Mouse (Mus musculus) hindbrain, embryonic 16.5 days (tissue): Measurements from ENCODE around the gene Tnnc1. TPM values are rescaled to one million over a fixed set of nuclear protein-coding genes. Genes with fewer than 3 reads are reported as not detected.

Source experiments
- ATAC-seq: fragments of 200-750 bp; cut with Nextera tagmentation; 2 replicates; pipeline ENCODE4 v1.8.0; 2017; ENCODE audit warnings: moderate TSS enrichment, moderate library complexity
- H3K27ac ChIP-seq: fragments of 300-500 bp; sonication (generic); 2 replicates; pipeline ENCODE4 v1.5.1; 2014; ENCODE audit warnings: low read depth, mild to moderate bottlenecking, control low read depth, low read length, moderate library complexity
- H3K27me3 ChIP-seq: fragments of 300-500 bp; sonication (generic); replicated peaks from 2 replicates; pipeline ENCODE4 v1.6.1; 2014; ENCODE audit warnings: low read length; ENCODE audit not compliant: control insufficient read depth, insufficient read depth
- H3K36me3 ChIP-seq: fragments of 300-500 bp; sonication (generic); 2 replicates; pipeline ENCODE4 v1.6.1; 2014; ENCODE audit warnings: mild to moderate bottlenecking, low read length, moderate library complexity, mixed read lengths; ENCODE audit not compliant: control insufficient read depth, insufficient read depth
- H3K4me1 ChIP-seq: fragments of 300-500 bp; sonication (generic); 2 replicates; pipeline ENCODE4 v1.6.1; 2014; ENCODE audit warnings: low read depth, low read length; ENCODE audit not compliant: control insufficient read depth, insufficient read depth
- H3K4me2 ChIP-seq: fragments of 300-500 bp; sonication (generic); 2 replicates; pipeline ENCODE4 v1.6.1; 2014; ENCODE audit warnings: mild to moderate bottlenecking, low read length, control low read depth, moderate library complexity
- H3K4me3 ChIP-seq: fragments of 300-500 bp; sonication (generic); 2 replicates; pipeline ENCODE4 v1.5.1; 2014; ENCODE audit warnings: mild to moderate bottlenecking, low read length, control low read depth, moderate library complexity
- H3K9ac ChIP-seq: fragments of 300-500 bp; sonication (generic); 2 replicates; pipeline ENCODE4 v1.6.1; 2014; ENCODE audit warnings: low read depth, mild to moderate bottlenecking, control low read depth, low read length, moderate library complexity
- H3K9me3 ChIP-seq: fragments of 300-500 bp; sonication (generic); 2 replicates; pipeline ENCODE4 v1.6.1; 2014; ENCODE audit warnings: mild to moderate bottlenecking, low read length, moderate library complexity; ENCODE audit not compliant: control insufficient read depth
- WGBS: fragments of 180-500 bp; shearing (Covaris S2); extraction: QIAGEN DNeasy Blood & Tissue Kit; methylation state at CpG from one replicate; pipeline ENCODE4 v1.1.7; 2014; 5-methylcytosine and 5-hydroxymethylcytosine counted together
- polyA plus RNA-seq: library from polyadenylated mRNA; unstranded; fragments of >200 nt; fragmentation: Nextera tagmentation; extraction: Ambion mirVana; gene quantifications from 2 replicates; pipeline ENCODE4 v1.2.1, GENCODE M21; 2015

The Tnnc1 gene
- polyA plus RNA-seq, 1 experiment from 2014 or later, result 2.3 TPM

DNA sequence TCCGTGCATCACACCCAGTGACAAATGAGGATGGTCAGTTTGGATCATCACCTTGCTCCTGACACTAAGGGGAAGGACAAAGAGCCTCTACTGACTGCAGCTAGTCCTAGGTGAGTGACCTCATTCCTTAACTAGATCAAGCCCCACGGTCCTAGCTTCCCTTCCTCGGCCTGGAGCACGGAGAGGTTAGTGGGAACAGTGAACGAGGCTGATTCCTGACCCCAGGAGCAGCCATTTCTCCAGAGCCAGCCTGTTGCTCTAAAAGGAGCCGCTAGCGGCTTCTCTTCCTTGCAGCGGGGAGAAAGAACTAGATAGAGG, 2.9 kb upstream of the Tnnc1 start:
- WGBS, result 10% methylated on average over 8 of the region's 8 CpGs
- no peaks in the 10 kb centered on the region for H3K9me3 ChIP-seq

GRCm38 (mm10) chr14:31205562-31206467, 2.3 kb upstream of the Tnnc1 start:
- peak overlapping the region; percentile 99 for H3K4me2 ChIP-seq
- peak overlapping the region; percentile 95 for H3K9ac ChIP-seq
- H3K36me3 ChIP-seq, result peaks cover 22% of the 10 kb centered on the region
- H3K4me1 ChIP-seq, result peaks cover 20% of the 10 kb centered on the region
- no peaks in the 10 kb centered on the region for H3K9me3 ChIP-seq
- peak overlapping the region; percentile 72 for H3K4me3 ChIP-seq
- H3K27ac ChIP-seq, result peak overlapping the region; percentile 92
- no peaks in the 10 kb centered on the region for H3K27me3 ChIP-seq
- whole genome bisulfite sequencing, result under 1% methylated on average over 39 of the region's 39 CpGs
- ATAC-seq, result peak; percentile 66

More for the DNA sequence above, 2.9 kb upstream of the Tnnc1 start:
- peak overlapping the region; percentile 99 for H3K4me2 ChIP-seq
- peak overlapping the region; percentile 95 for H3K9ac ChIP-seq
- H3K27ac ChIP-seq, result peak overlapping the region; percentile 92
- peaks cover 20% of the 10 kb centered on the region for H3K4me1 ChIP-seq
- 0 out of 2 replicates have a peak, but pooled peaks have one; percentile 7 for ATAC-seq
- peaks cover 28% of the 10 kb centered on the region for H3K36me3 ChIP-seq
- H3K27me3 ChIP-seq, result no peaks in the 10 kb centered on the region
- H3K4me3 ChIP-seq, result peak overlapping the region; percentile 72

DNA sequence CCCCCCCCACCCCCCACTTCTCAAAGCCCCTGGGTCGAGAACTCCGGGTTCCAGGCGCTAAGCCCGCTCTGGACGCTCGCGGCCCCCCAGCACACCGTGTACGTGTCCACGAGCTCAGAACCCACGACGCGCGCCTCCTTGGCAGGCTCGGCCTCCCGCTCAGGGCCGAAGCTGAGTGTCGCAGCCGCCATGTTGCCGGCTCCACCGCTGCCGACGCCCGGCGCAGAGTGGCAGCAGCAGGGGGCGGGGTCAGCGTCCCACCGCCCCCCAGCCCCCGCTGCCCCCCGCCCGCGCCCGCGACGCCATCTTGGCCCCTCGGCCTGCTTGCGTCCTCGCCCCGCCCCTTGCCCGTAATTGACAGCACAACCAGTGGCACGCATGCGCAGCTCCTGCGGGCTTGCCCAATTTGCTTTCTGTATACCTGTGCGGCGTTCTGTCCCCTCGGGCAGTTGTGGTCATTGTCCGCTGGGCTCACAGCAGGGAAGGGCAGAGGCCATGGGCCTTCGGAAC, 1.6 kb upstream of the Tnnc1 start:
- Histone ChIP-seq H3K36me3 (peaks cover 19% of the 10 kb centered on the region), H3K4me1 (peaks cover 20% of the 10 kb centered on the region), H3K9me3 (no peaks in the 10 kb centered on the region), H3K27ac (peak overlapping the region; percentile 92), H3K4me3 (peak overlapping the region; percentile 72), H3K9ac (peak overlapping the region; percentile 95), H3K27me3 (no peaks in the 10 kb centered on the region), H3K4me2 (peak overlapping the region; percentile 99)
- peak; percentile 74 for ATAC-seq
- under 1% methylated on average over 39 of the region's 48 CpGs for WGBS

- Histone ChIP-seq H3K27me3 (no peaks in the 10 kb centered on the region), H3K9me3 (no peaks in the 10 kb centered on the region), H3K9ac (peak overlapping the region; percentile 95), H3K4me3 (peak overlapping the region; percentile 72), H3K36me3 (peaks cover 12% of the 10 kb centered on the region), H3K4me2 (peak overlapping the region; percentile 72), H3K4me1 (peaks cover 20% of the 10 kb centered on the region), H3K27ac (peak overlapping the region; percentile 92)
- WGBS, result 71% methylated on average over 13 of the region's 13 CpGs
- peak; percentile 55 for ATAC-seq
Observed at GRCm38 (mm10) chr14:31207070-31207830, 862 bp upstream of the Tnnc1 start.

- no peaks in the 10 kb centered on the region for H3K36me3 ChIP-seq
- WGBS, result 88% methylated on average over 4 of the region's 4 CpGs
- H3K9ac ChIP-seq, result no peak overlapping the region
- peaks cover 20% of the 10 kb centered on the region for H3K4me1 ChIP-seq
- H3K9me3 ChIP-seq, result no peaks in the 10 kb centered on the region
- ATAC-seq, result no peak
- no peak overlapping the region for H3K4me3 ChIP-seq
- H3K4me2 ChIP-seq, result no peak overlapping the region
- H3K27me3 ChIP-seq, result no peaks in the 10 kb centered on the region
- no peak overlapping the region for H3K27ac ChIP-seq
Observed at GRCm38 (mm10) chr14:31209133-31209557, 1.0 kb downstream of the Tnnc1 start.

DNA sequence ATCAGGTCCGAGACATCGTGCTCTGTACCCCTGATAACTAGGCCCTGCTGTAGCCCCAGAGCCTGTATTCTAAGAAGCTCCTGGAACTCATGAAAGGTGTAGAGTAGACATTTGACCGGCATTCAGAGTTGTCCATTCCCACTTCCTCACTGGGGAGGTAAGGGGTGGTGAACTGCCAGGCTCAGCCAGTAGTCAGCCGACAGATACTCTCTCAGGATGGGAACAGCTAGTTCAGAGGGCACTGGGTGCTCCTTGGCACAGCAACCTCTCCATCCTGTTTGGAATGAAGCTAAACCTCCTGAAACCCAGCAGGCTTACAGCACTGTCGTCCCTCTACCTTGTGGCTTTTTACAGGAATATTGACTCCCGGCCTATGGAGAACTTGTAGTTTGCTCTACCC, 3.7 kb downstream of the Tnnc1 start:
- H3K36me3 ChIP-seq, result no peaks in the 10 kb centered on the region
- H3K9ac ChIP-seq, result no peak overlapping the region
- H3K4me3 ChIP-seq, result no peak overlapping the region
- WGBS, result 89% methylated on average over 6 of the region's 6 CpGs
- no peak for ATAC-seq
- H3K9me3 ChIP-seq, result no peaks in the 10 kb centered on the region
- no peak overlapping the region for H3K4me2 ChIP-seq
- H3K27me3 ChIP-seq, result no peaks in the 10 kb centered on the region
- H3K4me1 ChIP-seq, result peaks cover 13% of the 10 kb centered on the region
- H3K27ac ChIP-seq, result no peak overlapping the region

- H3K4me3 ChIP-seq, result no peak overlapping the region
- no peaks in the 10 kb centered on the region for H3K9me3 ChIP-seq
- peaks cover 8% of the 10 kb centered on the region; the same call in 1 of the 2 replicates for H3K4me1 ChIP-seq
- no peaks in the 10 kb centered on the region for H3K27me3 ChIP-seq
- H3K36me3 ChIP-seq, result no peaks in the 10 kb centered on the region
- no peak overlapping the region for H3K27ac ChIP-seq
- H3K4me2 ChIP-seq, result no peak overlapping the region
- no peak overlapping the region for H3K9ac ChIP-seq
- 92% methylated on average over 3 of the region's 3 CpGs for WGBS
- no peak for ATAC-seq
Observed at GRCm38 (mm10) chr14:31212499-31212898, 4.4 kb downstream of the Tnnc1 start.

DNA sequence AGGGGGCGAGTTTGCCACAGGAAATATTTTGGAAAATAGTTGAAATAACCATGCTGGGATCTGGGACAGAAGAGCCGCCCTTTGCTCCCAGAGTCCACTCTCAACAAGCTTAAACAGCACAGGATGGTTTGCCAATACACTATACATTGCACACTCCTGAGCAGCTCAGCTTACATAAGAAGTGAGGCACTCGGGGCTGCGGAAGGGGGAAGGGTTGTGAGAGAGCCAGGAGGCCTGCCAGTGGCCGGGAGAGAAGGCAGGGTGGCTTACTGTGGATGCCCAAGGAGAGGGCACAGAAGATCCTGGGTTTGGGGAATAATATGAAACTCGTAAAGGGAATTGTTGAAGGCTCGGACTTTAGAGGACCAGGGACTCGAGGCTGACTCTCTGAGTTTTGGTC, 5.8 kb downstream of the Tnnc1 start:
- Histone ChIP-seq H3K27ac (no peak overlapping the region), H3K4me3 (no peak overlapping the region), H3K9ac (no peak overlapping the region), H3K9me3 (no peaks in the 10 kb centered on the region), H3K27me3 (no peaks in the 10 kb centered on the region), H3K4me2 (no peak overlapping the region), H3K4me1 (peaks cover 12% of the 10 kb centered on the region; the same call in 1 of the 2 replicates), H3K36me3 (no peaks in the 10 kb centered on the region)
- 73% methylated on average over 8 of the region's 8 CpGs for WGBS
- ATAC-seq, result no peak

DNA sequence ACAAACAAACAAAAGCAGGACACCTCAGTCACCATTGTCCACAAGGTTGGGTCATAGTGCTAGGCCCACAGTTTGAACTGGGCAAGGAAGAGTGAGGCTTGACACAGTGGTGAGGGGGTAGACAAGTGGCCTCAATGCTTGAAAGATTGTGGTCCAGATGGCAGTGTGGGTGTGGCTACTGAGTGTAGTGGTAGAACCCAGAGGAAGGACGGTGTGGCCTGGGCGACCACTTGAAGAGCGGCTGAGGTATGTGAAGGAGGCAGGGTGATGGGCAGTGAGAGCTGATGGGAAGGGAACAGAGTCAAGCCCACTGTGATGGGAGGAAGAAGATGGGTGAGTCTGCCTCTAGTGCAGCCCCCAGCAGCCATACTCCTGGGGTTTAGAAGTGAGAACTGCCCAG, 6.6 kb downstream of the Tnnc1 start:
- Histone ChIP-seq H3K4me2 (no peak overlapping the region), H3K4me1 (peaks cover 12% of the 10 kb centered on the region; the same call in 1 of the 2 replicates), H3K4me3 (no peak overlapping the region), H3K27ac (no peak overlapping the region), H3K9me3 (no peaks in the 10 kb centered on the region), H3K27me3 (no peaks in the 10 kb centered on the region), H3K36me3 (no peaks in the 10 kb centered on the region), H3K9ac (no peak overlapping the region)
- no peak for ATAC-seq
- 88% methylated on average over 3 of the region's 3 CpGs for WGBS
